Mouse (Mus musculus) cortical plate, adult 2 months (tissue): ENCODE data around the gene Jazf1.

ENCODE experiments used
- CTCF ChIP-seq: fragments of 200-500 bp; IDR thresholded peaks from 2 replicates; pipeline ENCODE4 v1.5.1; 2011; ENCODE audit warnings: mild to moderate bottlenecking, control low read depth, low read length; ENCODE audit not compliant: insufficient read depth; ENCODE audit errors: extremely low read depth
- POLR2A ChIP-seq: fragments of 200-500 bp; IDR thresholded peaks from 2 replicates; pipeline ENCODE4 v1.6.1; 2011; ENCODE audit warnings: mild to moderate bottlenecking, low read length, control low read depth; ENCODE audit not compliant: insufficient read depth; ENCODE audit errors: extremely low read depth

- TF ChIP-seq CTCF (no peak), POLR2A (no peak)
Measured at GRCm38 (mm10) chr6:53017357-53018205, 50.9 kb downstream of the Jazf1 start.
